Mouse (Mus musculus) bone marrow macrophage, adult 2 months (primary cell): Measurements from ENCODE around the gene Fnd3c2. TPM values are rescaled to one million over a fixed set of nuclear protein-coding genes. Genes with fewer than 3 reads are reported as not detected.
"Not testable (repeated sequence)": the region's sequence is repeated elsewhere in the genome, so short reads cannot be mapped to it uniquely, and the experiment has no call there.

ENCODE experiments used
- H3K27ac ChIP-seq: 2 replicates; pipeline ENCODE4 v1.5.1; 2012; ENCODE audit warnings: low read depth, low read length; ENCODE audit not compliant: insufficient read depth
- H3K4me1 ChIP-seq: 2 replicates; pipeline ENCODE4 v1.6.1; 2012; ENCODE audit warnings: low read length; ENCODE audit not compliant: control insufficient read depth, insufficient read depth
- H3K4me3 ChIP-seq: 2 replicates; pipeline ENCODE4 v1.5.1; 2012; ENCODE audit warnings: mild to moderate bottlenecking, low read length, moderate library complexity; ENCODE audit not compliant: insufficient read depth
- CTCF ChIP-seq: IDR thresholded peaks from 2 replicates; pipeline ENCODE4 v1.5.1; 2012; ENCODE audit warnings: low read depth, mild to moderate bottlenecking, low read length, moderate library complexity
- POLR2A ChIP-seq: IDR thresholded peaks from 2 replicates; pipeline ENCODE4 v1.6.1; 2012; ENCODE audit warnings: mild to moderate bottlenecking, low read depth, low read length, borderline replicate concordance
- polyA plus RNA-seq: library from polyadenylated mRNA; stranded (reverse); fragments of >200 nt; gene quantifications from 2 replicates; pipeline ENCODE4 v1.2.4, GENCODE M21; 2012; ENCODE audit not compliant: missing spikeins, insufficient read depth, insufficient read length

The Fnd3c2 gene
- not detected in 2 replicates for polyA plus RNA-seq

DNA sequence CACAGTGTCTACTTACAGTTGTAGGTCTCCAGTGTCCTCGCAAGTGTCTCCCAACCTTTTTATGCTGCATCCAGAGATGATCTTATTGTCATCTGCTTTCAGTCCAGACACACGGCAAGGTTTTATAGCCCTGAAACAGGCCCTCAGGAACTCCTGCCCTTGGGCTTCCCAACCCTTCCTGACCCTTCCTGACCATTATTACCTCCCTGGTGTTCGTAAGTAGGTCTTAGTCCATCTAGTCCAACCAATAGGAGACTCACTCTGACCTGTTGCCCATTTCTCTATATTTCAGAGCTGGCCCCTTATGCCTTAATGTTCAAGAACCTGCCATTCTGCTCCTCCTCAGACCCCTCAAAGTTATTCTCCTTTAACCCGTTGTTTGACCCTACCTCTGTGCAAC, at the start of gene Fnd3c2:
Fnd3c2 (minus strand) TSS at position 101 of the 400 bp plus-strand sequence.
- Histone ChIP-seq H3K4me3 (no peak within 1 kb of the TSS), H3K27ac (no peak within 1 kb of the TSS), H3K4me1 (no peaks in the 10 kb centered on the region)
- TF ChIP-seq POLR2A: no peak
- no peak for TF ChIP-seq CTCF

DNA sequence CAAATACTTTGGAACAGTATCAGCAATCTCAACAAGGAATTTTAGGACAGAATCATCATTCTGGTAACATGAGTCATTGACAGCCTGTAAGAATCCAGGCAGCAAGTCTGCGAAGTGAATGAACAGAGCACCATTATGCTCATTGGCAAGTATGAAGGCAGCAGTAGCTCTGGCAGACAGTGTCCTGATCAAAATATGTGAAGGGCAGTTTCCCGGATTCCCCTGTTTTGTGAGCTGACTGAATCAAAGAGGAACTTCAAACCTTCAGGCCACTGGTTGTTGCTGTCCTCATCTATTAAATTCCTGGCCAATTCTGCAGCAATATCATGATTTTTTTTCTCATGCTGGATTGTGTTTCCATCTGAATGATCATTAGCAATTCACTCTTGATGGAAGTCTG, 29.3 kb upstream of the Fnd3c2 start:
- TF ChIP-seq POLR2A (no peak), CTCF (no peak)
- Histone ChIP-seq H3K4me3 (no peak overlapping the region), H3K27ac (no peak overlapping the region), H3K4me1 (no peaks in the 10 kb centered on the region)

- TF ChIP-seq CTCF: no peak
- no peak for TF ChIP-seq POLR2A
- H3K27ac ChIP-seq: no peak within 1 kb of the TSS
- H3K4me1 ChIP-seq: no peaks in the 10 kb centered on the region
- H3K4me3 ChIP-seq: peak within 1 kb of the TSS; percentile 64; the same call in 1 of the 2 replicates
Measured at GRCm38 (mm10) chrX:106221058-106221457, 34.1 kb downstream of the Fnd3c2 start, which contains the start of gene Taf9b. TSS of gene Taf9b (minus strand) at chrX:106221158.

GRCm38 (mm10) chrX:106219171-106220032, 35.8 kb downstream of the Fnd3c2 start:
- peak overlapping the region; percentile 64 for H3K4me3 ChIP-seq
- H3K4me1 ChIP-seq: no peaks in the 10 kb centered on the region
- no peak overlapping the region for H3K27ac ChIP-seq
- no peak for TF ChIP-seq CTCF
- TF ChIP-seq POLR2A: no peak

GRCm38 (mm10) chrX:106209100-106209499, 46.1 kb downstream of the Fnd3c2 start:
- no peak for TF ChIP-seq CTCF
- TF ChIP-seq POLR2A: no peak
- Histone ChIP-seq H3K27ac (no peak overlapping the region), H3K4me3 (no peak overlapping the region), H3K4me1 (no peaks in the 10 kb centered on the region)

- Histone ChIP-seq H3K4me3 (no peak overlapping the region), H3K4me1 (no peaks in the 10 kb centered on the region), H3K27ac (no peak overlapping the region)
- TF ChIP-seq POLR2A (no peak), CTCF (no peak)
Measured at GRCm38 (mm10) chrX:106198904-106199303, 56.3 kb downstream of the Fnd3c2 start.

GRCm38 (mm10) chrX:106197308-106197707, 57.9 kb downstream of the Fnd3c2 start:
- Histone ChIP-seq H3K4me3 (no peak overlapping the region), H3K4me1 (no peaks in the 10 kb centered on the region), H3K27ac (no peak overlapping the region)
- no peak for TF ChIP-seq POLR2A
- TF ChIP-seq CTCF: no peak

DNA sequence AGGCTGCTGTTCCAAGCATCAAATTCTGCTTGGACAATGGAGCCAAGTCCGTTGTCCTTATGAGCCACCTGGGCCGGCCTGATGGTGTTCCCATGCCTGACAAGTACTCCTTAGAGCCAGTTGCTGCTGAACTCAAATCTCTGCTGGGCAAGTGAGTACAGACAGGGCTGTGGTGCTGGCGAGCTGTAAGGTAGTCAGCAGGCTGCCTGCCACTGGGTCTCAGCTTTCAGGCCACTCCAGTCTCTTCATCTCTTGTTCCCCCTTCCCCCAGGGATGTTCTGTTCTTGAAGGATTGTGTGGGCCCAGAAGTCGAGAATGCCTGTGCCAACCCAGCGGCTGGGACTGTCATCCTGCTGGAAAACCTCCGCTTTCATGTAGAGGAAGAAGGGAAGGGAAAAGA, 60.8 kb downstream of the Fnd3c2 start:
- not testable (repeated sequence) for H3K4me1 ChIP-seq, H3K4me3 ChIP-seq, H3K27ac ChIP-seq

DNA sequence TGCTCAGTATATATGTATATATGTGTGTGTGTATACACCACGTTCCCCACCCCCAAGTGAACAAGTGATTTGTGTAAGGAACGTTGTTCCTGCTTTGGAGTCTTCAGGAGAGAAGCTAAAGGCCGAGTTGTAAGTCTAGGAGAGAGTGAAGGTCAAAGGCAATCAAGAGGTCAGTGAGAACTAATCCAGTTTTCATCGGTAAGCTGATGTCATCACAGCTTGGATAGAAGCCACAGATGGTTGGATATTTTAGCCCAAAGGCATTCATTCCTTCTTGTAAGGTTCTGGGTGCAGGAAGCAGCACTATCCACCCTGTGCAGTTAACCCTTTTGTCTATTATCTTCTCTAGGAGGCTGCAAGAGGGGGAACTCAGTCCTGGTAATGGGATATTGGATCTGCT, 65.1 kb downstream of the Fnd3c2 start:
- Histone ChIP-seq H3K27ac (peak overlapping the region; percentile 89), H3K4me3 (peak overlapping the region; percentile 88)
- no peak for TF ChIP-seq POLR2A
- no peak for TF ChIP-seq CTCF

DNA sequence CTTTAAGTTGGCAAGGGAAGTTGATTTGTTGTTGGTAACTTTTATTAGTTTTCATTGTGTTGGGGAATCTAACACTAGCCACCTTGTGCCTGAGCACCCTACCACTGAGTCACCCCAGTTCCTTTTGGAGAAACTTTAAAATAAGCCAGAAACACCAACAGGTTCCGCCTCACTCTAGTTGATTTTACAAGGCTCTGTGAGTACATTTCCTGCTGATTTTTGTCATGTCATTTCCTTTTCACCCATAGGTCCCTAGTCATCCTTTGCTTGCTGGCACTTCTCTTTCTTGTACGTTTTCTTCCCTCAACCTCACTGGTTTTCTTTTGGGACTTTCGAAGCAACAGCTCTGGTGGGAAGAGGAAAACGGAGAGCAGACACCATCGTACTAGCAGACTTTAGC, 65.8 kb downstream of the Fnd3c2 start:
- TF ChIP-seq POLR2A (no peak), CTCF (no peak)
- H3K4me1 ChIP-seq: peaks cover 18% of the 10 kb centered on the region
- peak overlapping the region; percentile 88 for H3K4me3 ChIP-seq
- peak overlapping the region; percentile 89 for H3K27ac ChIP-seq

More for the DNA sequence above, 65.1 kb downstream of the Fnd3c2 start:
- peaks cover 16% of the 10 kb centered on the region for H3K4me1 ChIP-seq
